Mouse (Mus musculus) left cerebral cortex, adult 2 months (tissue): ENCODE results near the gene Pip4k2a. TPM values are rescaled to one million over a fixed set of nuclear protein-coding genes. Genes with fewer than 3 reads are reported as not detected.
A peak's percentile ranks its signal among the peaks of the same experiment; 100 is the strongest.

ENCODE experiments used
- DNase-seq, 2 experiments: peaks; one replicate each; pipeline ENCODE4 v3.0.0; 2021 to 2022; ENCODE audit warnings: low spot score in 2 of 2, mixed read lengths in 1 of 2; ENCODE audit errors: extremely low spot score in 1 of 2
- H3K27ac ChIP-seq: fragments of 200-600 bp; 2 replicates; pipeline ENCODE4 v1.8.1; 2022
- H3K4me3 ChIP-seq: fragments of 200-600 bp; 2 replicates; pipeline ENCODE4 v1.8.1; 2022
- CTCF ChIP-seq: fragments of 200-600 bp; IDR thresholded peaks from 2 replicates; pipeline ENCODE4 v1.8.1; 2022; ENCODE audit warnings: antibody characterized with exemption, mild to moderate bottlenecking, moderate library complexity
- intact Hi-C: fragments of 180-260 bp; cut with DNase I; formaldehyde crosslinking; loops from one replicate; pipeline ENCODE4 v1.15.1; 2025
- total RNA-seq, 2 experiments: library from RNA; stranded (reverse); gene quantifications; 2 replicates each; pipeline ENCODE4 v1.2.3; 2021

Pip4k2a gene
- total RNA-seq, 2 experiments from 2014 or later = 49.3 to 50.1 TPM

DNA sequence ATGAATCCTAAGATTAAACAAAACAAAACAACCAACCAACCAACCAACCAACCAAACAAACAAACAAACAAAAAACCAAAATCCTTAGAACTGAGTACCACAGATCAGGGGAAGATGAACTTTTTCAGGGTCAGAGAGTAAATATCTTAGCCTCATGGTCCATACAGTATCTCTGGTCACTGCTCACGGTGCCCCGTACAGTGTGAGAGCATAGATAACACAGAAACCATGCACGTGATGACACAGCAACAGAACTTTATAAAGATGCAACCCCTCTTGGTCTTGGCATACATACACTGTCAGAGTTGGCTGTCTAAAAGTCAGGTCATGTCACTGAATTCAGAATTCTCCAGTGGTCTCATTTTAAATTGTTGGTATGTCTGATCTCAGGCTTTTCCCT lies 126.8 kb downstream of the Pip4k2a start:
- intact Hi-C loops = loop anchor here (10.0 kb wide), 1 partner anchor 284 kb away; no protein-coding TSS in a partner anchor
- Histone ChIP-seq H3K4me3 (no peak overlapping the region), H3K27ac (no peak overlapping the region)
- TF ChIP-seq CTCF = no peak
- DNase-seq = no peak

DNA sequence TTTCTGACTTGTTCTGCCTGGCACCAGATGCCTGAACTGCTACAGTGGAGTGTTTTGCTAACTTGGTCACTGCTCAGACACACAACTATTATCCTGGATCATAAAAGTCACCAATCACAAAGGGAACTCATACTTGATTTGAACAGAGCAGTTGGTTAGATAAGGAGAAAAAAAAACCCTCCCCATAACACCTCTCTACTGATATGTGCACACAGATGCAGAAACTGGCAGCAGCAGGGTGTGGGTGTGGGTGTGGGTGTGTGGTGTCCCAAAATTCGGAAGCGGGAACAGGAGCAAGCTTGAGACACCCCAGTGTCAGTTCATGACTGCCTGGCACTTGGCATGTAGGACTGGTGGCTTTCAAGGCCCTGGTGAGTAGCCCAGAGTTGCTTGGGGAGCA lies 130.9 kb downstream of the Pip4k2a start:
- DNase-seq = no peak
- Histone ChIP-seq H3K4me3 (no peak overlapping the region), H3K27ac (no peak overlapping the region)
- intact Hi-C loops = no loop called here
- TF ChIP-seq CTCF = no peak

DNA sequence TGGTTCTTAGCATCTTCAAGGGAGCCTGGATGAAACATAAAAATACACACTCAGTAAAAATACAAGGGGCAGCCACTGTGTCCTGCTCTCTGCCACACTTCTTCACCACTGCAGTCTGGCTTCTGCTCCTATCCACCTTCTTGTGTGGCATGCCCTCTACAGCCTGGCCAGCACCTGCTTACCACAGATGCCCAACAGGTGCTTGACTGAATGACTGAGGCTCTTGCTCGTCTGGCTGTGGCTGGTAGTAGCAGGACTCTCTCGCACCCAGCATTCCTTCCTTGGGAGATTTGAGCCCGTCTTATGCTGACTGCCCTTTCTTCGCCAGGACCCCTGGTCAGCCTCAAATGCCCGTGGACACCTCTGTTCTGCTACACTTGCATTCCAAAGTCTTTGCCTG lies 133.2 kb downstream of the Pip4k2a start:
- H3K27ac ChIP-seq = no peak overlapping the region
- intact Hi-C loops = no loop called here
- no peak overlapping the region for H3K4me3 ChIP-seq
- no peak for TF ChIP-seq CTCF
- no peak for DNase-seq

DNA sequence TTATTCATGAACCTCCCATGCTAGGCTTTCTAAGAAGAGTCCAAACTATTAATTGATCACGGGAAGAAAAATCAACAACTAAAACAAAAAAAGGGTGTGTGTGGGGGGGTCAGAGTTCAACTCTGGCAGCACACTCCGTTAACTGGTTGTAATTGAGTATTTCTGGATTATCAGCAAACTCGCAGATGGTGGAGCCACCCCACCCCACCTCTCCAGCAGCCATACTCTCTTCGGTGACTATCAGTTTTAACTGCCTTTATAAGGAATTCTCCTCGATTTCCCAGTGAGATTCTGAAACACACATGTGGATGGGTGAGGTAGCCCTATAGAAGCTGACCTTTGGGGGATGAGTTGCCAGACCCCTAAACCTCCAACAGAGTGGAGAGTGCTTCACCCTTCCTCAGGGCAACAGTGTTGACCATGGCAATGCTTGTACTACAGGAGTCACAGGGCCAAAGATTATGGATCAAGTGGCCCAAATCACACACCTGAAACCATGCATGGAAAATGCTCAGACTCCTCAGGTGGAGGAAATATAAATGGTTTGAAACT lies 136.2 kb downstream of the Pip4k2a start:
- no peak for DNase-seq
- Histone ChIP-seq H3K4me3 (no peak overlapping the region), H3K27ac (no peak overlapping the region)
- intact Hi-C loops = no loop called here
- no peak for TF ChIP-seq CTCF

DNA sequence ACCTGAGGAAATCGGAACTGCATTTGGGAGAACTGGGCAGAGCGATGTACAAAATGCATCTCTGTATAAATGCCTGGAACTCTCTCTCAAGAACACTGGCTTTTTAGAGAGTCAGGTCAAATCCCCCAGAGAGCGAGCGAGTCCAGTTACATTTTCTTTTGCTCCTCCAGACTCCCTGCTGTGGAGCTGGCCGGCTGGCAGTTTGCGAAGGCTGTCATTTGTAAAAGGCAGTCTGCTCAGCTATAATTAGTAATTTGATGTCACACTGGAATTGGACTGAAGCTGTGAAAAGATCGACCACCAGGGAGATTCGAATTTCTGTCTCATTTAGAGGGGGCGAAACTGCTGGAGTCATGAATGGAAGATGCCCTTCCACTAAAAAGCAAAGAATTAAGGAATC lies 137.2 kb downstream of the Pip4k2a start:
- no peak for DNase-seq
- Histone ChIP-seq H3K27ac (no peak overlapping the region), H3K4me3 (no peak overlapping the region)
- intact Hi-C loops = no loop called here
- no peak for TF ChIP-seq CTCF

DNA sequence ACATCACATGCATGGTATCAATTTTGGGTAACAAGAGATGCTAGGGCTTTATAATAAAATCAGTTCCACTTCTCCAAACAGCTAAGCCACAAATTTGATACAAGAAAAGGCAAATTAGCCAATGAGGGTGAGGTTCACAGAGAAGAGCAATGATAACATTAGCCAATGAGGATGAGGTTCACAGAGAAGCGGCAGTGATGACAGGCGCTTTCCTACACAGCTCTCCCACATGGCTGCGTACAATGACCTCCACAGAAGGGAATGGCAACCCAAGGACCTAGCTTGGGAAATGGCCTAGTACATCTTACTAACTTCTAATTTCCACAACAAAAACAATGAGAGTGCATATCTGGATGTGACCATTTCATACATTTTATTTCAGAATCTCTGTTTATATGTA lies 140.0 kb downstream of the Pip4k2a start:
- no peak for DNase-seq
- TF ChIP-seq CTCF = no peak
- Histone ChIP-seq H3K4me3 (no peak overlapping the region), H3K27ac (no peak overlapping the region)
- intact Hi-C loops = no loop called here

DNA sequence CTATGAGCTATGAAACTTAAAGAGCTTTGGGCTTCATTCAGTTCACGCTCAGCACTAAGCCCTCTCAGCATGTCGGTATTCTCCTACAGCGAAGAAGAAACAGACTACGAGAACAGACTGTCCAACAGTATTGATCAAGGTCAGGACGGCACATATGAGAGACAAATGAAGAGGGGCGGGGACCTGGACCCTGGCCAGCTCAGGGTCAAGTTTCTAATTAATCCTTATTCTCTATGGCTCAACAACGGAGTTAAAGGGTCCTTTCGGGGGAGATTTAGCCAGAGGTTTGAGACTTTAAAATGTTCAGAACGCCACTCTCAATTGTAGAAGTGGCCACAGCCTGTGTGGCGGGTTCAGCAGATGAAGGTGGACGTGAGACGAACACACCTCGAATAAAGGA lies 141.5 kb downstream of the Pip4k2a start:
- H3K27ac ChIP-seq = no peak overlapping the region
- no peak overlapping the region for H3K4me3 ChIP-seq
- no peak for DNase-seq
- intact Hi-C loops = no loop called here
- TF ChIP-seq CTCF = no peak

DNA sequence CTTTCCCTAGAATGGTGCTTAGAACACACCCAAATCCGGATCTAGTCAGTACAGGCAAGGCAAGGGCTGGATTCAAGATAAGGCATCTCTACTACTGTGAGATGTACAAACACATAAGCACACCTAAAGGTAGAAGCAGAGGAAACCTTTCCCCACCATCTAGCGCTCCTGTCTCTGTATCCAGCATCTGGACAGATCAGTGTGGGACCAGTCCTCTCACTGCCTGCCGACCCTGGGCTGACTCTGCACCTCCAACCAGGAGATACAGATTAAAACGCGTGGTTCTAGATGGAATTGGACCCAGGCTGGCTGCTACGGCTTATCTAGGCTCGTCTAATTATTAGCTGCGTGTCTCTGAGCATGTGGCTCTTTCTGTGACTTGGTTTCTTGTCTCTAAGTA lies 142.7 kb downstream of the Pip4k2a start:
- H3K27ac ChIP-seq = no peak overlapping the region
- intact Hi-C loops = no loop called here
- no peak overlapping the region for H3K4me3 ChIP-seq
- TF ChIP-seq CTCF = no peak
- DNase-seq = no peak

DNA sequence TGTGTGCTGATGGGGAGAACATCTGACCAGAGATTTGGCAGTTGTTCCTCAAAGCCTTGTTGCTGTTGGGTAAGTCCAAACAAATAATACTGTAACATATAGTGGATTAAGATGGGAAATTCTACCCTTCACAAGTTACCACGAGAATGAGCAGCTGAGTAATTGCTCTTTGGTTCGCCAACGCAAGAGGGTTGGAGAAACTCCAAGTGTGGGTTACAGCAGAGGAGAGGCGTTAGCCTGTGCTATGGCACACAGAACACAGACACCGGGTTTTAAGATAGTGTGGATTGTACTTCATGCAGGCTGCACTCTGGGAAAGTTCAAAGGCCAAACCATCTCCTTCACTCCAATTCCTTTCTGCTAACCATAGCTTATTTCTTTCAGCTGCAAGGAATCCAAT lies 144.6 kb downstream of the Pip4k2a start:
- TF ChIP-seq CTCF = no peak
- DNase-seq = no peak
- no peak overlapping the region for H3K27ac ChIP-seq
- no peak overlapping the region for H3K4me3 ChIP-seq
- intact Hi-C loops = no loop called here

DNA sequence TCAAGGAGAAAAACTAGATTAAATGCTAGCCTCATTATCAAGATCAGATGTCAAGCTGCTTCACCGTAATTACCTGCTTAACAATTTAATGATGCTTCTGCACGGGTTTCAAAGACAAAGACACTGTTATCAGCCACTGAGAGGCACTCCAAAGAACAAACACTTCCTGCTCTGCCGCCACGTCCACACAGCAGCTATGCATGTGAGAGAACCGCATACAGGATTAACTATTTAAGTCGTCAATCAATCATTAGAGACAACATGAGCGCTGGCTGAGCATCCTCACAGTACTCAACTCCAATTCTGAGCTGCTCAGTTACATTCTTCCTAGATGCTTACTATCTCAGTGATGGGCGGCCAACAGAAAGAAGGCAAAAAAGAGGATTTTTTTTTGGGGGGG lies 147.3 kb downstream of the Pip4k2a start:
- no peak for TF ChIP-seq CTCF
- DNase-seq = no peak
- intact Hi-C loops = no loop called here
- H3K4me3 ChIP-seq = no peak overlapping the region
- no peak overlapping the region for H3K27ac ChIP-seq

DNA sequence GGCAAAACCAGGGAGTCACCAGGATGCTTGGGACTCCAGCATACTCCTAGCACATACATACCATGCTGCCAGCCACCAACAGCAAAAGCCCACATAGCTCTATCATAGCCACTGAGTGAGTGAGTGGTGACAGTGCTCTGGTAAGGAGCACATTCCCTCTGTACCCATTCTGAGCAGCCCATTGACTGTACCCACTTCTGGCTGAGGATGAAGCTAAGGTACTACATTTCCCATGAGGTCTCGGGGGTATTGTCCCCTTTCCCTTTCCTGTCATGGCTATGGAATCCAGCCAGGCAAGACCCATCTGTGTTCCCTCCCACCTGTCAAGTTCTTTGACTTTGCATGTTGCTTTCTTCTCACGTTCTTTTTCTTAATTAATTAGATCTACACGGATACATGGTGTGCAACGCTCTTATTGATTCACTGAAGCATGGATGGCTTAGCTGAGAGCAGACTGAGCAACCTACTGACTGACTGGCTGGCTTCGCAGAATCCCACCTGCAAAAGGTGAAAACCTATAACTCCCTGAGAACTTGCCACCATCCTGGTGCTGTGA lies 149.8 kb downstream of the Pip4k2a start:
- intact Hi-C loops = no loop called here
- no peak for TF ChIP-seq CTCF
- no peak for DNase-seq
- Histone ChIP-seq H3K4me3 (no peak overlapping the region), H3K27ac (no peak overlapping the region)

DNA sequence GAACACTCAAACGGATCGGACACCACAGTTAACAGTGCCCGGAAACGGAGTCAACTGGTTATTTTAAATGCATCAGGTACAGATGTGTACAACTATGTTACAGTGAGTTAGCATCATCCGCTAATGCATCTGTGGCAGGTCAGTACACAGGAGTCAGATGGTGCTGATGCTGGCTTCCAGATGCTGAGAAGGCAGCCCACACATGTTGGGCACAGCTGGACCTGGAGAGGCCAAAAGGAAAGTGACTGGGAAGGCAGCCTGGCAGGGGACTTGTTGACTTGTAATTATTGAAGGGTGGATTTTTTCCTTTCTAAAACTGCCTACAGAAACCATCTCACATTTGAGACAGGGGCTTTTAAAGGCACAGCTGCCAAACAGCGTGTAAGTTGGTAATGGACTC lies 155.4 kb downstream of the Pip4k2a start:
- Histone ChIP-seq H3K4me3 (no peak overlapping the region), H3K27ac (no peak overlapping the region)
- no peak for DNase-seq
- TF ChIP-seq CTCF = no peak
- intact Hi-C loops = no loop called here

DNA sequence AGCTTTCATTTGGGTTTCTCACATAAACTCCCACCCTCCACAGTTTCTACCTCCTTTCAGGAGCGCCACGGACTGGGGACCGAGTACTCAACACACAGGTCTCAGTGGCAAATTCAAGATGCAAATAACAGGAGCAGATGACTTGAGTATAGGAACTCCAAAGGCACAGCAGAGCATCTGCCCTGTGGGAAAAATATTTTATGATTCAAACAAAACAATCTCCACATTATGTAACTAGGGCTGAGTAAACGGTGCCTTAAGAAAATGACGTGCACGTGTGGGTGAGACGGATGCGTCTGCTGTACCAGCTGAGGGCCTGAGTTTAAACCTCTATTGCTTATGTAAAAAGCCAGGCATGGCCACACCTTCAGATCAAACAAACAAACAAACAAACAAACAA lies 156.9 kb downstream of the Pip4k2a start:
- Histone ChIP-seq H3K27ac (peak overlapping the region; percentile 64), H3K4me3 (no peak overlapping the region)
- intact Hi-C loops = no loop called here
- DNase-seq = peak in 1 of 2 experiments; percentile 38
- no peak for TF ChIP-seq CTCF

DNA sequence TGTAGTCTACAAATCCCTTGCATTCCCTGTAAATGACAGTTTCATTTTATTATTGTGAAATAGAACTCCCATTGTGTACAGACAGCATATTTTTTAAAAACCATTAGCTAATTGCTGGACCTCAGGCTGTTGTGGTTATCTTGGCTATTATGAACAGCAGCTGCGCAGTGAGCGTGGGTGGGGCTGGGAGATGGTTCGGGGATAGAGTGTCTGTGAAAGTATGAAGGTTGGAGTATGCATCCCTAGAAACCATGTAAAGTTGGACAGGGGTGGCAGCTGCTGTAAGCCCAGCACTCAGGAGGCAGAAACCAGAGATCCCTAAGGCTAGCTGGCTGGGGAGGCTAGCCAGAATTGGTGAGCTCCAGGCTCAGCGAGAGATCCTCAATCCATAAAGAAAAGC lies 158.4 kb downstream of the Pip4k2a start:
- H3K27ac ChIP-seq = no peak overlapping the region
- TF ChIP-seq CTCF = no peak
- no peak overlapping the region for H3K4me3 ChIP-seq
- DNase-seq = no peak
- intact Hi-C loops = no loop called here
